Mouse (Mus musculus) embryonic facial prominence, embryonic 13.5 days (tissue): ENCODE results near the gene Scn5a. TPM values are rescaled to one million over a fixed set of nuclear protein-coding genes. Genes with fewer than 3 reads are reported as not detected.
A peak's percentile ranks its signal among the peaks of the same experiment; 100 is the strongest.

ENCODE experiments used
- ATAC-seq: fragments of 200-750 bp; cut with Nextera tagmentation; 2 replicates; pipeline ENCODE4 v1.8.0; 2017; ENCODE audit warnings: low read depth; ENCODE audit not compliant: insufficient number of reproducible peaks, insufficient read depth, low FRiP score, low TSS enrichment
- H3K27ac ChIP-seq: fragments of 300-500 bp; sonication (generic); 2 replicates; pipeline ENCODE4 v1.5.1; 2015; ENCODE audit warnings: moderate library complexity, mild to moderate bottlenecking, inconsistent platforms
- H3K27me3 ChIP-seq: fragments of 300-500 bp; sonication (generic); 2 replicates; pipeline ENCODE4 v1.6.1; 2015; ENCODE audit warnings: mild to moderate bottlenecking, inconsistent platforms
- H3K36me3 ChIP-seq: fragments of 300-500 bp; sonication (generic); 2 replicates; pipeline ENCODE4 v1.6.1; 2015; ENCODE audit warnings: mild to moderate bottlenecking, inconsistent platforms
- H3K4me1 ChIP-seq: fragments of 300-500 bp; sonication (generic); 2 replicates; pipeline ENCODE4 v1.6.1; 2015; ENCODE audit warnings: inconsistent platforms
- H3K4me2 ChIP-seq: fragments of 300-500 bp; sonication (generic); 2 replicates; pipeline ENCODE4 v1.6.1; 2015; ENCODE audit warnings: moderate library complexity, mild to moderate bottlenecking, inconsistent platforms
- H3K4me3 ChIP-seq: fragments of 300-500 bp; sonication (generic); 2 replicates; pipeline ENCODE4 v1.5.1; 2015; ENCODE audit warnings: mild to moderate bottlenecking, inconsistent platforms
- H3K9ac ChIP-seq: fragments of 300-500 bp; sonication (generic); 2 replicates; pipeline ENCODE4 v1.6.1; 2015; ENCODE audit warnings: mild to moderate bottlenecking, inconsistent platforms
- H3K9me3 ChIP-seq: fragments of 300-500 bp; sonication (generic); 2 replicates; pipeline ENCODE4 v1.6.1; 2016; ENCODE audit warnings: inconsistent platforms
- WGBS: fragments of 180-500 bp; shearing (Covaris S2); methylation state at CpG from one replicate; pipeline ENCODE4 v1.1.7; 2015; ENCODE audit warnings: mixed read lengths; 5-methylcytosine and 5-hydroxymethylcytosine counted together
- polyA plus RNA-seq: library from polyadenylated mRNA; unstranded; fragments of >200 nt; fragmentation: Nextera tagmentation; extraction: Ambion mirVana; gene quantifications from 2 replicates; pipeline ENCODE4 v1.2.1, GENCODE M21; 2015

Gene Scn5a
- polyA plus RNA-seq, 1 experiment from 2014 or later: 0.42 TPM

- Histone ChIP-seq H3K9ac (no peak overlapping the region), H3K27me3 (no peaks in the 10 kb centered on the region), H3K4me2 (no peak overlapping the region), H3K4me3 (no peak overlapping the region), H3K27ac (no peak overlapping the region), H3K36me3 (no peaks in the 10 kb centered on the region), H3K9me3 (peaks cover 4% of the 10 kb centered on the region), H3K4me1 (no peaks in the 10 kb centered on the region)
- WGBS: 88% methylated on average over 9 of the region's 9 CpGs
- no peak for ATAC-seq
Measured at GRCm38 (mm10) chr9:119503613-119504012, 75.2 kb downstream of the Scn5a start.

DNA sequence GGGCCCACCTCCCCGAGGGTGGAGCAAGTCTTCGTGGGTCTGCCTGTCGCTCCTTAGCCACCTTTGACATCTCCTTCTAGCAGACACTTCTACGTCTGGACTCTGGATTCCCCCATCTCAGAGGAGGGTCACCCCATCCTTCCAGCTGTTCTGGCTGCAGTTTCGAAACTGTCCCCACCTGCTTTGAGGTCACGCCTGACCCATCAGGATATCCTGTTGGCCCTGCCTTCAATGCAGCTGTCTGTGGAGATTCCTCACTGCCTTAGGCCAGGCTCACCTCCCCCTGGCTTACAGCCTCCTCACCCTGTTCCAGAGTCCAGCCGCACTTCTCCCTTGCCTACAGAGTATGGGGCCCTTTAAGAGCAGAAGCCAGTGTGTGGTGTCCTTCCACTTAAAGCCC is 79.9 kb downstream of the Scn5a start:
- whole genome bisulfite sequencing: 71% methylated on average over 7 of the region's 7 CpGs
- no peaks in the 10 kb centered on the region for H3K9me3 ChIP-seq
- no peak for ATAC-seq

GRCm38 (mm10) chr9:119498247-119498607 is 80.6 kb downstream of the Scn5a start:
- ATAC-seq: no peak
- H3K9me3 ChIP-seq: no peaks in the 10 kb centered on the region
- 81% methylated on average over 9 of the region's 9 CpGs for WGBS
- H3K36me3 ChIP-seq: no peaks in the 10 kb centered on the region
- H3K9ac ChIP-seq: no peak overlapping the region
- H3K27ac ChIP-seq: no peak overlapping the region
- no peak overlapping the region for H3K4me3 ChIP-seq
- H3K4me2 ChIP-seq: no peak overlapping the region
- H3K27me3 ChIP-seq: no peaks in the 10 kb centered on the region
- H3K4me1 ChIP-seq: peaks cover 6% of the 10 kb centered on the region; the same call in 1 of the 2 replicates

More for the DNA sequence above, 79.9 kb downstream of the Scn5a start:
- no peak overlapping the region for H3K27ac ChIP-seq
- H3K27me3 ChIP-seq: no peaks in the 10 kb centered on the region
- peaks cover 6% of the 10 kb centered on the region; the same call in 1 of the 2 replicates for H3K4me1 ChIP-seq
- H3K9ac ChIP-seq: no peak overlapping the region
- H3K36me3 ChIP-seq: no peaks in the 10 kb centered on the region
- H3K4me3 ChIP-seq: no peak overlapping the region
- no peak overlapping the region for H3K4me2 ChIP-seq

DNA sequence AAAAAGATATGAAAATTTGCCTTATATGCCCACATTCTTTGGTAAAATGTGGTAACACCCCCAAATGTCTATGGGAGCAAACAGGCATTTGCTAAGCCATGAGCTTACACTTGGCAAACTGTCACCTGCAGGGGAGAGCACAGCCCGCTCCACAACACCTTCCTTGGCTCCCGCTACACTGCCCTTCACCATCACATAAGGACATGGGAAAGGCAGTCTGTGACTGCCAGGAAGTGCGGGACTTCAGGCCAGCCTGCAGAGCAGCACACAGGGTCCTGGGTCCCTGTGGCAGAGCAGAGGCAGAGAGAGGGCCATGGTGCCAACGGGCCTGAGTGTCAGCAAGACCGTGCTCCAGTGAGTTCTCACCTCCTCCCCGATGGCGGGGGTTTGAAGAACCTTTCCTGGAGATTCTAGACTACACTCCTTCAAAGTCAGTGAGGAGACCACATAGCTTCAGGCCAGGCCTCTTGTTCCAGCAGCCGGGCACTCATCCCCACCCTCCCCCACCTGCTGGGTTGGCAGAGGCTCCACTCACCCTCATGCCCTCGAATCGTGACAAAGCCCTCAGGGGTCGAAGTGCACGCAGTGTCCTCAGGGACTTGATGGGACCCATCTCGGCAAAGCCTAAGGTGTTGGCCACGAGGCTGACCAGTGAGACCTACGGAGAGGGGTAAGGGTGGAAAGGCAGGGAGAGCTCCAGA is 81.1 kb downstream of the Scn5a start:
- Histone ChIP-seq H3K36me3 (no peaks in the 10 kb centered on the region), H3K27ac (no peak overlapping the region), H3K27me3 (no peaks in the 10 kb centered on the region), H3K9me3 (no peaks in the 10 kb centered on the region), H3K9ac (no peak overlapping the region), H3K4me1 (peaks cover 6% of the 10 kb centered on the region; the same call in 1 of the 2 replicates), H3K4me2 (no peak overlapping the region), H3K4me3 (no peak overlapping the region)
- ATAC-seq: no peak
- 89% methylated on average over 15 of the region's 15 CpGs for WGBS

- no peaks in the 10 kb centered on the region for H3K9me3 ChIP-seq
- H3K9ac ChIP-seq: no peak overlapping the region
- 52% methylated on average over 5 of the region's 5 CpGs for WGBS
- H3K4me2 ChIP-seq: no peak overlapping the region
- no peaks in the 10 kb centered on the region for H3K36me3 ChIP-seq
- no peak overlapping the region for H3K4me3 ChIP-seq
- H3K27ac ChIP-seq: no peak overlapping the region
- H3K4me1 ChIP-seq: peaks cover 6% of the 10 kb centered on the region; the same call in 1 of the 2 replicates
- no peak for ATAC-seq
- no peaks in the 10 kb centered on the region for H3K27me3 ChIP-seq
Measured at GRCm38 (mm10) chr9:119496960-119497359, 81.9 kb downstream of the Scn5a start.

GRCm38 (mm10) chr9:119496354-119496753 is 82.5 kb downstream of the Scn5a start:
- H3K4me1 ChIP-seq: peaks cover 6% of the 10 kb centered on the region; the same call in 1 of the 2 replicates

DNA sequence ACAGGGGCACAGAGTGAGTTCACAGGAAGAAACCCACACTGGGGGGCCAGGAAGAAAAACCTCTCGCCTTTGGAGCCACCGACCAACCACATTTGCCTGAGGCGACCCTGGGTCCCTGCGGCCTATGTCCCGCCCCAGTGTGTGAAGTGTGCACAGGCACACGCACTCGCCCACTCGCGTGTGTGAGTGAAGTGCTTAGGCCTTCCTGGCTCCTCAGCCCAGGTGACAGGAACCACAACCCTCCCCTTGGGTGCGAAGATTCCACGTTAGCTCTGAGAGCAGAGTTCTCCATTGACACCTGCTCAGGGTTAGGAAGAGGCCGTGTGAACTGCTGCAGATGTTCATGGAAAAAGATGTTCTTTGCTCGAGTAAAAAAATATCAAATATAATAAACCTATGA is 93.9 kb downstream of the Scn5a start:
- H3K4me2 ChIP-seq: no peak overlapping the region
- no peaks in the 10 kb centered on the region for H3K9me3 ChIP-seq
- no peaks in the 10 kb centered on the region for H3K36me3 ChIP-seq
- 83% methylated on average over 13 of the region's 13 CpGs for WGBS
- H3K4me1 ChIP-seq: no peaks in the 10 kb centered on the region
- no peak overlapping the region for H3K4me3 ChIP-seq
- ATAC-seq: no peak
- H3K27ac ChIP-seq: no peak overlapping the region
- no peaks in the 10 kb centered on the region for H3K27me3 ChIP-seq
- H3K9ac ChIP-seq: no peak overlapping the region

More at GRCm38 (mm10) chr9:119496354-119496753, 82.5 kb downstream of the Scn5a start:
- no peak overlapping the region for H3K4me3 ChIP-seq
- WGBS: 79% methylated on average over 9 of the region's 9 CpGs
- H3K9me3 ChIP-seq: no peaks in the 10 kb centered on the region
- H3K27me3 ChIP-seq: no peaks in the 10 kb centered on the region
- no peak overlapping the region for H3K27ac ChIP-seq
- no peak overlapping the region for H3K4me2 ChIP-seq
- no peak for ATAC-seq
- H3K36me3 ChIP-seq: no peaks in the 10 kb centered on the region
- no peak overlapping the region for H3K9ac ChIP-seq

GRCm38 (mm10) chr9:119484420-119484819 is 94.4 kb downstream of the Scn5a start:
- Histone ChIP-seq H3K4me2 (no peak overlapping the region), H3K9me3 (no peaks in the 10 kb centered on the region), H3K4me3 (no peak overlapping the region), H3K27ac (no peak overlapping the region), H3K36me3 (no peaks in the 10 kb centered on the region), H3K27me3 (no peaks in the 10 kb centered on the region), H3K4me1 (no peaks in the 10 kb centered on the region), H3K9ac (no peak overlapping the region)
- WGBS: 62% methylated on average over 9 of the region's 9 CpGs
- no peak; the same call in 1 of the 2 replicates for ATAC-seq

DNA sequence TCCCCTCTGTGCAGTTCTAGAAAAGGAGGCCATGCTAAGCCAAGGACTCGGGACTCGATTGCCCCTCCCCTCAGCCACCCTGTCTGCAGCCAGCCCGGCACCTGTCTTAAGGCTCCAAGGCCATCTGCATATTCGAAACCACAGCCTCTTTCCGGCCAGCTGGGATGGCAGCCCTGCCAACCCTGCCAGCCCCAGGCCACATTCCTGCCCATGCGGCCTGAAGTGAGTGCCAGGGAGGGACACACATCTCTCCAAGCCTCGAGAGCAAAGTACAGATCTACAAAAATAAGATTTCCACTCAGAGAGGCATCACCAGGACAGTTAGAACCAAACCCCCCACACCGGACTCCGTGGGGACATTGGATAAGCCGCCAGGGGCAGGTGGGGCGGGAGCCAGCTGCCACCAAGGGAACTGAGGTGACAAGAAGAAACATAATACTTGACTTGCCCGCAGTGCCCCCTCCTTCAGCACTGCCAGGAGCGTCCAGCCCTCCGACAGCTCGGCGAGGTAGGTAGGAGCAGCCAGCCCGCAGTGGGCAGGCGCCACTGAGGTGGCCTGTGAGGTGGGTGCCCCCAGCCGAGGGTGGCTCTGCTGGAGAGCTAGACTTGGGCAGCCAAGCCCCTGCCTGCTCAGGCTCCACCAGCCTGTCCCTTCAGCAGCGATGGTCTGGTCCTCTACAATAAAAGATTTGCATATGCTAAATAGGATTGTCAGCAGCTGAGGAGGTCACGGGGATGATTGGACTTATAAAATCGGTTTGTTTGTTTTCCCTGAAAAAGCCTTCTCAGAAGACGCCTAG is 95.1 kb downstream of the Scn5a start:
- H3K36me3 ChIP-seq: no peaks in the 10 kb centered on the region
- 41% methylated on average over 23 of the region's 23 CpGs for WGBS
- no peaks in the 10 kb centered on the region for H3K9me3 ChIP-seq
- no peak for ATAC-seq
- no peak overlapping the region for H3K4me3 ChIP-seq
- H3K4me1 ChIP-seq: no peaks in the 10 kb centered on the region
- no peak overlapping the region for H3K27ac ChIP-seq
- no peak overlapping the region for H3K9ac ChIP-seq
- no peak overlapping the region for H3K4me2 ChIP-seq
- no peaks in the 10 kb centered on the region for H3K27me3 ChIP-seq

DNA sequence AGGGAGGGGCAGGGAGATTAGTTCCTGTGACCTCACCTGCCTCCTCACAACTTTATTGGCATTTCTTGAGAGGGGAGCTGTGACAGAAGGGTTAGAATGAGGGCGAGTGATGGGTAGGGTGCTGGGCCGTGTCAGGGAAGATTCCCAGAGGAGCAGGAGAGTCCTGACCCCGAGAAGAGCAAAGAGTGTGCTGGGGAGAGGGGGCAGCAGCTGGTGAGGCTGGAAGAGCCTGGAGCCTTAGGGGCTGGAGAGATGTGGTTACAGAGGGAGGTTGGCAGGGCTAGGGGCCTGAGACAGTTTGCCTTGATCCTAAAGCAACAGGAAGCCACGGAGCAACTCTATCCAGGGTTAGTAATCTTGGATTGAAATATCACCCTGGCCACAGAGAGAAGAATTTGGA is 97.2 kb downstream of the Scn5a start:
- Histone ChIP-seq H3K4me1 (no peaks in the 10 kb centered on the region), H3K4me3 (no peak overlapping the region), H3K36me3 (no peaks in the 10 kb centered on the region), H3K9ac (no peak overlapping the region), H3K4me2 (no peak overlapping the region), H3K9me3 (no peaks in the 10 kb centered on the region), H3K27me3 (no peaks in the 10 kb centered on the region), H3K27ac (no peak overlapping the region)
- no peak for ATAC-seq
- 88% methylated on average over 4 of the region's 4 CpGs for WGBS

DNA sequence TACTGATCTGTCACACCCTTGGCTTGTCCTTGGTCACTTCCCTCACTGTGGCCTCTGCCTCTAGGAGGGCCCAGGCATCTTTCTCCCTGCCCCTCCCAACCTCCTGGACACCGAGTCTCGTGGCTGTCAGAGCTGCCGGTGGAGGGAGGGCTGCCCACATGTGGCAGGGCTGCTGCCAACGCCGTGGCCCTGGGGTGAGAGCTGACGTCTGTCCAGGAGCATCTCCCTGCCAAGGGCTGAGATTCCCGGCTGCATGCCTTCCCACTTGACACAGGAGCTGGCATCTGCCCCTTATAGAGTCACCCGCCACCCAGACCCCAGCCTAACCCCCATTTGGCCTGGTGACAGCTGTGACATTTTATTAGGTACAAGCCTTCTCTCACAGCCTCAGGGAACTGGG is 99.5 kb downstream of the Scn5a start:
- Histone ChIP-seq H3K36me3 (no peaks in the 10 kb centered on the region), H3K4me1 (no peaks in the 10 kb centered on the region), H3K27ac (no peak overlapping the region), H3K4me2 (no peak overlapping the region), H3K9me3 (no peaks in the 10 kb centered on the region), H3K4me3 (no peak overlapping the region), H3K27me3 (no peaks in the 10 kb centered on the region), H3K9ac (peak overlapping the region; percentile 32; the same call in 1 of the 2 replicates)
- 66% methylated on average over 8 of the region's 8 CpGs for WGBS
- no peak for ATAC-seq

- Histone ChIP-seq H3K4me3 (no peak overlapping the region), H3K9ac (no peak overlapping the region), H3K4me2 (no peak overlapping the region), H3K27ac (no peak overlapping the region), H3K4me1 (no peaks in the 10 kb centered on the region), H3K9me3 (no peaks in the 10 kb centered on the region), H3K27me3 (no peaks in the 10 kb centered on the region), H3K36me3 (no peaks in the 10 kb centered on the region)
- ATAC-seq: no peak
- WGBS: 81% methylated on average over 11 of the region's 11 CpGs
Measured at GRCm38 (mm10) chr9:119478345-119478744, 100.5 kb downstream of the Scn5a start.
